Mouse (Mus musculus): ENCODE results near the gene Myo7a. TPM values are rescaled to one million over a fixed set of nuclear protein-coding genes. Genes with fewer than 3 reads are reported as not detected.

The Myo7a gene
- total and polyA plus RNA-seq, 2 experiments from 2014 or later: 11.9 to 50.8 TPM

DNA sequence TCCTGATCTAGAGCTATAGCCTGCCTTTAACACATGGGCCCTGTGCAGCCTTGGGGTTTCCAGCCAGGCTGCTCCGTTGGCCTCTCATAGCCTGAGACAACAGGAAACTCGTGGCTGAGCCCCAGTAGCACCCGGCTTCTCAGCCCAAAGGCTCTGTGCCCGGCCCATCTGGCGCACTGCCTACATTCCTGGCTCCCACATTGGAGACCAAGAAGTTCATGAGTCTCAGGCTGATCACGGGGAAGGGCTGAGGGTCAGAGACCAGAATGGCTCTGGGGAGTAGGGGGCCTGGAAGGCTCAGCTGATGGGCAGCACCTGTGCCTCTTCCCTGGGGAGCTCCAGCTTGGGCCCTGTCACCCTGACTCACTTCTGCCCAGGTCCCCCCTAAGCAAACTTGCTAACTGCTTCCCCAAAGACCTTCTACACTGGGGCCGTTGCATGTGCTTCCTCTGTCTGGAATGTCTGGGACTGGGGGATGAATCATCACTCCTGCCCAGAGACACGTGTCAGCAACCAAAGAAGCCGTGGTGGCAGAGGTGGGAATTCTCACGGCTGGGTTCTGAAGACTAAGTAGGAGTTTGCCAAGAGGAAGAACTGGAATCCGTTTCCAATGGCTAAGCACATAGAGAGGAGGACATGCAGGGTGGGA lies 2.2 kb downstream of the Myo7a start:
- ATAC-seq (no peak), DNase-seq (ENCODE audit: low spot score) (peak; percentile 56)
- Histone ChIP-seq H3K9me3 (ENCODE audit: low read length) (no peaks in the 10 kb centered on the region), H3K9ac (replicated peaks; ENCODE audit: low read length) (no peak overlapping the region), H3K36me3 (ENCODE audit: insufficient read depth, low read length) (no peaks in the 10 kb centered on the region), H3K27ac (no peak overlapping the region), H3K4me1 (ENCODE audit: insufficient read depth, low read length) (no peaks in the 10 kb centered on the region), H3K4me3 (ENCODE audit: low read length) (no peak overlapping the region), H3K27me3 (ENCODE audit: insufficient read depth, low read length) (no peaks in the 10 kb centered on the region), H3K4me2 (ENCODE audit: low read depth, low read length) (no peak overlapping the region)
- no peak for TF ChIP-seq CTCF (IDR thresholded peaks at IDR 0.05; ENCODE audit: low read depth)
- WGBS: 46% methylated on average over 11 of the region's 11 CpGs

DNA sequence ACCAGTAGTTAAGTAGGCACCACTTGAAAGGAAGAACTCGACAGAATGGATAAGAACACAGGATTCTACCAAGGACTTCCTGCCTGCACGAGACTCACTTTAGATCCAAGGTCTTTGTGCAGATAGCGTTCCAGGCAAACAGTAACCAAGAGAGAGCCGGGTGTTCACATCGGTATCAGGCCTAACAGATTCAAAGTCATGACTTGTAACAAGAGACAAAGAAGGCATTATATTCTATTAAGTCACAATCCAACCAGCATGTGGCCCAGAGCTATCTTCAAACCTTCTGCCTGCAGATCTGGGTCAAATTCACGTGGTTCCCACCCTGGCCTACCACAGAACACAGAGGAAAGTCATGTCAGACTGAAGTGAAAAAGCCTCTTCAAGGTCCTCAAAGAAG lies 4.7 kb downstream of the Myo7a start:
- H3K4me1 ChIP-seq (ENCODE audit: insufficient read depth, low read length): 0 out of 2 replicates have a peak, but pooled peaks cover 5% of the 10 kb centered on the region
- no peak overlapping the region for H3K27ac ChIP-seq
- DNase-seq (ENCODE audit: low spot score): no peak
- no peak overlapping the region for H3K9ac ChIP-seq (replicated peaks; ENCODE audit: low read length)
- H3K9me3 ChIP-seq (ENCODE audit: low read length): no peaks in the 10 kb centered on the region
- 0 out of 2 replicates have a peak, but pooled peaks cover 8% of the 10 kb centered on the region for H3K27me3 ChIP-seq (ENCODE audit: insufficient read depth, low read length)
- H3K4me2 ChIP-seq (ENCODE audit: low read depth, low read length): no peak overlapping the region
- H3K4me3 ChIP-seq (ENCODE audit: low read length): no peak overlapping the region
- H3K36me3 ChIP-seq (ENCODE audit: insufficient read depth, low read length): no peaks in the 10 kb centered on the region
- 70% methylated on average over 6 of the region's 6 CpGs for WGBS
- no peak for ATAC-seq
- TF ChIP-seq CTCF (IDR thresholded peaks at IDR 0.05; ENCODE audit: low read depth): no peak

DNA sequence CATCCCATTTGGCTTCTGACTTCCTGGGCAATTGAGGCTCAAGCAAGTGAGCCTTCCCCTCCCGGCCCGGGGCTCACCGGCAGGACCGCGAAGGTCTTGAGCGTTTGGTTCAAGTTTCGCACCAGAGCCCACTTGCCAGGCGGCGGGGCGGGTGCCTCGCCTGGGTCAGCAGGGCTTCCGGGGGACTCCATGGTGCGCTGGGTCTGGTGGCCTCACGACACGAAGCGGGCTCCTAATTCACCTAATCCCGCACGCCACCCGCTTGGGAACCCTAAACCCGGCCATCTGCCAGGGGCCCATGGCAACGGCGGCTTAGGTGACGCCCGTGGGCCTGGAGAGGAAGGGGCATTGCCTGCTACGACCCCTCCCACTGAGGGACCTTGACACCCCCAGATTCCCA lies 8.1 kb downstream of the Myo7a start:
- Histone ChIP-seq H3K27me3 (ENCODE audit: insufficient read depth, low read length) (0 out of 2 replicates have a peak, but pooled peaks cover 8% of the 10 kb centered on the region), H3K4me2 (ENCODE audit: low read depth, low read length) (peak overlapping the region; percentile 42), H3K36me3 (ENCODE audit: insufficient read depth, low read length) (no peaks in the 10 kb centered on the region), H3K4me3 (ENCODE audit: low read length) (no peak overlapping the region; the same call in 1 of the 2 replicates), H3K27ac (no peak overlapping the region), H3K9me3 (ENCODE audit: low read length) (no peaks in the 10 kb centered on the region), H3K9ac (replicated peaks; ENCODE audit: low read length) (no peak overlapping the region; the same call in 1 of the 2 replicates), H3K4me1 (ENCODE audit: insufficient read depth, low read length) (0 out of 2 replicates have a peak, but pooled peaks cover 5% of the 10 kb centered on the region)
- no peak for ATAC-seq
- WGBS: 15% methylated on average over 25 of the region's 25 CpGs
- TF ChIP-seq CTCF (IDR thresholded peaks at IDR 0.05; ENCODE audit: low read depth): no peak
- DNase-seq (ENCODE audit: low spot score): no peak

DNA sequence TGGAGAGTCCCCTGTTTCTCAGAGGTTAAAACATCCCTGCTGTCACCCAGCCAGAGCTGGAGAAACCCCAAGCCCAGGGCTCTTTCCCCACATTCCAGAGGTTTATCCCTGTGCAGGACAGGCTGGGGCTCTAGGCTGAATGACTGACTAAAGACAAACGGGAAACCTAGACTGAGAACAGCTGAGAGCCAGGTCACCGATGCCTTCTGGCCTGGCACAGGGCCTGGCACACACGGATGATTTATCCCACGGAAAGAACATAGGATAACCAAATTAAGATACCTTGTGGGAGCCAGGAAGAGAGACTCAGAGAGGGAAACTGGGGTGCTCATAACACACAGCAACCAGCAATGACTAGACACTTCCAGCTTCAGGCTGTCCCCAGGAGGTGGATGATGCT lies 9.6 kb downstream of the Myo7a start:
- Histone ChIP-seq H3K36me3 (ENCODE audit: insufficient read depth, low read length) (no peaks in the 10 kb centered on the region), H3K27me3 (ENCODE audit: insufficient read depth, low read length) (0 out of 2 replicates have a peak, but pooled peaks cover 8% of the 10 kb centered on the region), H3K4me1 (ENCODE audit: insufficient read depth, low read length) (0 out of 2 replicates have a peak, but pooled peaks cover 5% of the 10 kb centered on the region), H3K27ac (no peak overlapping the region), H3K4me3 (ENCODE audit: low read length) (no peak overlapping the region), H3K4me2 (ENCODE audit: low read depth, low read length) (no peak overlapping the region), H3K9me3 (ENCODE audit: low read length) (no peaks in the 10 kb centered on the region), H3K9ac (replicated peaks; ENCODE audit: low read length) (no peak overlapping the region)
- DNase-seq (ENCODE audit: low spot score) (no peak), ATAC-seq (no peak)
- WGBS: 57% methylated on average over 4 of the region's 4 CpGs
- TF ChIP-seq CTCF (IDR thresholded peaks at IDR 0.05; ENCODE audit: low read depth): no peak

DNA sequence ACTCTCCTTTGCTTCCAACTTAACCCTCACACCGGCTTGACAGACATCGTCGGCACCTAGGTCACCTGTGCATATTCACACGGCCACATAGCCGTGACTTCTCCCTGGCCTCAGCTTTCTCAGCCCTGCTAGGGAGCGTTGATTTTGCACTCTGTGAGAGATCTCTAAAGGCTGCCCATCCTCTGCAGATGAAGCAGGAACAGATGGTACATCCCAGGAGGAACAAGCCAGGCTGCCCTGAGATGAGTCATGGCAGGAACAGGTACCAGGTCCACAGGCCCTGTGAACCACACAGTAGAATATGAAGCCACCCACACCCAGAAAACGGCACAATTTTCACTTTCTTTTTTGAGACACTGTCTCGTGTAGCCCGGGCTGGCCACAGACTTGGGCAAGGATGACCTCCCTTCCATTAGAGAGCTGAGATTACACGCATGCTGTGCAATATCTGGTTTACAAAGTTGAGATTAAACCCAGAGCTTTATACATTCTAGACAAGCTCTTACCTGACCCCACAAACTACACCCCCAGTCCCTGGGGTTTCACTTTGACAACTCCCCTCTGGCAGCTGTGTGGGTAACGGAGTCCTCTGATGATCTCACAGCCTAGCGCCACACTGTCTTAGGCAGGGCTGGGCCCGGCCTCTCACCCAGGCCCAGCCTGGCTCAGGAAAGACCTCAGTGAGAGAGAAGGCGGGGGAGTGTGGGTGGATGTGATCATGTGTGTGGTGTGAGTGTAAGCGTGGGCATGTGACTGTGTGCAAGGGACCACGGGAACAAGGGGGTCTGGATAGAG lies 10.5 kb downstream of the Myo7a start:
- H3K4me2 ChIP-seq (ENCODE audit: low read depth, low read length): no peak overlapping the region
- no peaks in the 10 kb centered on the region for H3K9me3 ChIP-seq (ENCODE audit: low read length)
- WGBS: 85% methylated on average over 16 of the region's 16 CpGs
- DNase-seq (ENCODE audit: low spot score) (no peak), ATAC-seq (0 out of 2 replicates have a peak, but pooled peaks have one; percentile 3)
- H3K36me3 ChIP-seq (ENCODE audit: insufficient read depth, low read length): no peaks in the 10 kb centered on the region
- 0 out of 2 replicates have a peak, but pooled peaks cover 5% of the 10 kb centered on the region for H3K4me1 ChIP-seq (ENCODE audit: insufficient read depth, low read length)
- no peak for TF ChIP-seq CTCF (IDR thresholded peaks at IDR 0.05; ENCODE audit: low read depth)
- 0 out of 2 replicates have a peak, but pooled peaks cover 8% of the 10 kb centered on the region for H3K27me3 ChIP-seq (ENCODE audit: insufficient read depth, low read length)
- no peak overlapping the region for H3K4me3 ChIP-seq (ENCODE audit: low read length)
- no peak overlapping the region for H3K9ac ChIP-seq (replicated peaks; ENCODE audit: low read length)
- no peak overlapping the region for H3K27ac ChIP-seq

DNA sequence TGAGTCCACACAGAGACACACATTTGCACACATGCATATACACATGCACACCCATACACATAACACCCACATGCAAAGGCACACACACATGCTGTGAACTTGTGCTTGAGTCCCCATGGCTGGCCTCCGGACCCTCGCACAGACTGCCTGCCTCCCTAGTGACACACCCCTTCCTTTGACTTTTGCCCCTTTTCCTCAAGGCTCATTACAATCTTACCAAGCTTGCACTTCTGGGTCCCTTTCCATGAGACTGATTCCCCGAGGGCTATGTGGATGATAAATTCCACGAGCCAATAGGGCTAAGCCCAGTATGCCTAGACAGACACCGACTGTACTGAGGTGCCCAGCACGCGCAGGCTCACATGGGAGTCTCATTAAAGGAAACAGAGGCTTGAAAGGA lies 13.1 kb downstream of the Myo7a start:
- no peak for TF ChIP-seq CTCF (IDR thresholded peaks at IDR 0.05; ENCODE audit: low read depth)
- H3K36me3 ChIP-seq (ENCODE audit: insufficient read depth, low read length): no peaks in the 10 kb centered on the region
- no peak overlapping the region for H3K27ac ChIP-seq
- H3K27me3 ChIP-seq (ENCODE audit: insufficient read depth, low read length): 0 out of 2 replicates have a peak, but pooled peaks cover 7% of the 10 kb centered on the region
- no peaks in the 10 kb centered on the region for H3K9me3 ChIP-seq (ENCODE audit: low read length)
- H3K4me3 ChIP-seq (ENCODE audit: low read length): no peak overlapping the region
- DNase-seq (ENCODE audit: low spot score): no peak
- WGBS: 88% methylated on average over 7 of the region's 7 CpGs
- H3K4me2 ChIP-seq (ENCODE audit: low read depth, low read length): no peak overlapping the region
- no peak for ATAC-seq
- H3K9ac ChIP-seq (replicated peaks; ENCODE audit: low read length): no peak overlapping the region
- H3K4me1 ChIP-seq (ENCODE audit: insufficient read depth, low read length): 0 out of 2 replicates have a peak, but pooled peaks cover 9% of the 10 kb centered on the region
